9 mouse cellular contexts compared by ENCODE assay signal in genomic region chr5:24389011-24389657, GRCm38 (mm10). TPM values are rescaled to one million over a fixed set of nuclear protein-coding genes. Genes with fewer than 3 reads are reported as not detected.
A peak's percentile ranks its signal among the peaks of the same experiment; 100 is the strongest.
DNase-seq lines count a peak whose midpoint lies in the region; ATAC-seq lines count a peak whose summit lies in the region.
"Had no signal": no experiment of that assay in that cellular context is flagged by ENCODE, and none has a peak within 500 bp of the region (broad histone marks: within the 10 kb centered on the region; RNA-seq: fewer than 3 reads in every experiment).

No protein-coding gene starts in this region.

- H3K4me3 ChIP-seq in embryonic facial prominence, embryonic 11.5 days (ENCODE audit: low read depth, low read length), result no peak overlapping the region

- no peaks in the 10 kb centered on the region for H3K9me3 ChIP-seq in embryonic facial prominence, embryonic 11.5 days (replicated peaks; ENCODE audit: control insufficient read depth, low read length)

- 58% methylated on average over 6 of the region's 7 CpGs for WGBS in embryonic facial prominence, embryonic 11.5 days

- H3K27ac ChIP-seq in embryonic facial prominence, embryonic 11.5 days (replicated peaks; ENCODE audit: low read depth, low read length), result no peak overlapping the region

- H3K4me2 ChIP-seq in embryonic facial prominence, embryonic 11.5 days (ENCODE audit: low read depth, low read length), result no peak overlapping the region

- peaks cover 14% of the 10 kb centered on the region for H3K27me3 ChIP-seq in embryonic facial prominence, embryonic 11.5 days (ENCODE audit: control insufficient read depth, insufficient read depth, low read length)

- peaks cover 3% of the 10 kb centered on the region; the same call in 1 of the 2 replicates for H3K4me1 ChIP-seq in embryonic facial prominence, embryonic 11.5 days (ENCODE audit: control insufficient read depth, insufficient read depth, low read length)

- DNase-seq in adrenal gland, postnatal 14 days, result peak; percentile 47
- DNase-seq in adrenal gland, adult 8-10 months, result no peak
- peak; percentile 91 for DNase-seq in A20 (ENCODE audit: low read depth, low spot score)
- DNase-seq in embryonic facial prominence, embryonic 11.5 days (ENCODE audit: low spot score), result peak; percentile 24
- peak; percentile 58 for DNase-seq in lung, postnatal 25 days (ENCODE audit: low spot score)
- DNase-seq in cerebellum, adult 11 months, result no peak
- no peak for DNase-seq in testis, postnatal 10 days (ENCODE audit: low spot score)
- DNase-seq in right cerebral cortex, postnatal 10 days (ENCODE audit: low spot score in 2 of 2), result no peak

- no peaks in the 10 kb centered on the region for H3K36me3 ChIP-seq in embryonic facial prominence, embryonic 11.5 days (replicated peaks; ENCODE audit: control insufficient read depth, insufficient read depth, low read depth, low read length)

- H3K9ac ChIP-seq in embryonic facial prominence, embryonic 11.5 days (replicated peaks; ENCODE audit: low read length), result no peak overlapping the region

- ATAC-seq in embryonic facial prominence, embryonic 11.5 days (replicated peaks; ENCODE audit: insufficient number of reproducible peaks, low FRiP score, low TSS enrichment, low read depth), result no peak

RNA-seq across cellular contexts. Expression of gene Atg9b, which starts 2.8 kb away (rescaled TPM):
- 0.41 and 0.60 TPM in 2 replicates for total RNA-seq in adrenal gland, postnatal 14 days (2021)
- 1 to 10 TPM in 1 of 4 experiments, under 1 TPM in 3; 0.55 to 1.3 (median 0.64) TPM for total RNA-seq in adrenal gland, adult 8-10 months (2022)
- polyA plus RNA-seq in embryonic facial prominence, embryonic 11.5 days (2014; fragmentation: Nextera tagmentation; extraction: Ambion mirVana), result 0.18 and 0.21 TPM in 2 replicates
- total RNA-seq: neutrophil, adult 5-6 weeks had no signal

RNA-seq across cellular contexts. Expression of gene Abcb8, which starts 4.3 kb away (rescaled TPM):
- 80.9 and 92.2 TPM in 2 replicates for total RNA-seq in adrenal gland, postnatal 14 days (2021)
- 10 to 100 TPM; 73.5 to 97.6 (median 86.0) TPM for total RNA-seq in adrenal gland, adult 8-10 months (2022)
- 27.0 and 27.4 TPM in 2 replicates for polyA plus RNA-seq in embryonic facial prominence, embryonic 11.5 days (2014; fragmentation: Nextera tagmentation; extraction: Ambion mirVana)

RNA-seq across cellular contexts. Expression of gene Asic3, which starts 24.1 kb away (rescaled TPM):
- 1.1 TPM in 1 of 2 replicates, not detected in the other for total RNA-seq in adrenal gland, postnatal 14 days (2021)
- total RNA-seq in adrenal gland, adult 8-10 months (2022), result under 1 TPM in 3 of 4 experiments, not detected in 1; 0.30 to 0.59 (median 0.55) TPM
- polyA plus RNA-seq in embryonic facial prominence, embryonic 11.5 days (2014; fragmentation: Nextera tagmentation; extraction: Ambion mirVana), result 0.42 and 0.45 TPM in 2 replicates

RNA-seq across cellular contexts. Expression of gene Nos3, which starts 24.5 kb away (rescaled TPM):
- total RNA-seq in adrenal gland, postnatal 14 days (2021), result 16.8 and 18.3 TPM in 2 replicates
- 10 to 100 TPM in 1 of 4 experiments, 1 to 10 TPM in 3; 6.5 to 11.2 (median 9.1) TPM for total RNA-seq in adrenal gland, adult 8-10 months (2022)
- polyA plus RNA-seq in embryonic facial prominence, embryonic 11.5 days (2014; fragmentation: Nextera tagmentation; extraction: Ambion mirVana), result 3.2 and 4.2 TPM in 2 replicates
- total RNA-seq: neutrophil, adult 5-6 weeks had no signal

RNA-seq across cellular contexts. Expression of gene Cdk5, which starts 34.2 kb away (rescaled TPM):
- 38.5 and 38.7 TPM in 2 replicates for total RNA-seq in adrenal gland, postnatal 14 days (2021)
- 10 to 100 TPM; 43.2 to 66.8 (median 56.2) TPM for total RNA-seq in adrenal gland, adult 8-10 months (2022)
- polyA plus RNA-seq in embryonic facial prominence, embryonic 11.5 days (2014; fragmentation: Nextera tagmentation; extraction: Ambion mirVana), result 49.9 and 50.8 TPM in 2 replicates

Comparison
In these comparisons a context has a peak if more than half of its experiments do, and no peak if none do; other contexts are left out.
1. DNase-seq: peak in adrenal gland, postnatal 14 days (single experiment), A20 (single experiment), embryonic facial prominence, embryonic 11.5 days (single experiment) and lung, postnatal 25 days (single experiment); none in adrenal gland, adult 8-10 months (single experiment), cerebellum, adult 11 months (single experiment), testis, postnatal 10 days (single experiment) and right cerebral cortex, postnatal 10 days (0 of 2).